Mouse (Mus musculus) erythroblast, embryonic 14.5 days (primary cell): Measurements from ENCODE around the gene Hoxc10. TPM values are rescaled to one million over a fixed set of nuclear protein-coding genes. Genes with fewer than 3 reads are reported as not detected.

Experiments used
- H3K27me3 ChIP-seq: 2 replicates; pipeline ENCODE4 v1.6.1; 2012; ENCODE audit warnings: inconsistent platforms; ENCODE audit not compliant: control insufficient read depth
- H3K36me3 ChIP-seq: 2 replicates; pipeline ENCODE4 v1.6.1; 2012; ENCODE audit warnings: mild to moderate bottlenecking, inconsistent platforms; ENCODE audit not compliant: control insufficient read depth
- H3K4me1 ChIP-seq: 2 replicates; pipeline ENCODE4 v1.6.1; 2012; ENCODE audit warnings: inconsistent platforms; ENCODE audit not compliant: control insufficient read depth
- H3K4me3 ChIP-seq: replicated peaks from 2 replicates; pipeline ENCODE3; 2012; ENCODE audit warnings: moderate library complexity, mild to moderate bottlenecking, inconsistent platforms
- H3K9me3 ChIP-seq: 2 replicates; pipeline ENCODE4 v1.6.1; 2012; ENCODE audit warnings: low read length, inconsistent platforms, mixed read lengths; ENCODE audit not compliant: control insufficient read depth
- GATA1 ChIP-seq: IDR thresholded peaks from 2 replicates; pipeline ENCODE4 v1.6.1; 2012; ENCODE audit warnings: low read length, inconsistent platforms, mixed read lengths
- TAL1 ChIP-seq: IDR thresholded peaks from 3 replicates; pipeline ENCODE4 v1.6.1; 2012; ENCODE audit warnings: low read length, inconsistent platforms, mixed read lengths
- polyA plus RNA-seq: library from polyadenylated mRNA; stranded (reverse); fragments of >175 nt; gene quantifications from 2 replicates; pipeline ENCODE4 v1.2.3, GENCODE M21; 2012

Hoxc10 gene
- polyA plus RNA-seq, 1 experiment = not detected

GRCm38 (mm10) chr15:103010847-103011555 lies 44.4 kb downstream of the Hoxc10 start:
- H3K4me3 ChIP-seq = no peak overlapping the region
- H3K4me1 ChIP-seq = no peaks in the 10 kb centered on the region

GRCm38 (mm10) chr15:103011928-103012486 lies 45.4 kb downstream of the Hoxc10 start:
- no peaks in the 10 kb centered on the region for H3K4me1 ChIP-seq
- no peak overlapping the region for H3K4me3 ChIP-seq
- H3K9me3 ChIP-seq = peaks cover 4% of the 10 kb centered on the region; the same call in 1 of the 2 replicates
- TF ChIP-seq GATA1 (no peak), TAL1 (no peak)
- H3K36me3 ChIP-seq = no peaks in the 10 kb centered on the region
- peaks cover 100% of the 10 kb centered on the region for H3K27me3 ChIP-seq

More at GRCm38 (mm10) chr15:103010847-103011555, 44.4 kb downstream of the Hoxc10 start:
- Histone ChIP-seq H3K36me3 (no peaks in the 10 kb centered on the region), H3K27me3 (peaks cover 100% of the 10 kb centered on the region), H3K9me3 (peaks cover 4% of the 10 kb centered on the region; the same call in 1 of the 2 replicates)
- TF ChIP-seq GATA1 (no peak), TAL1 (no peak)

- Histone ChIP-seq H3K9me3 (peaks cover 4% of the 10 kb centered on the region; the same call in 1 of the 2 replicates), H3K4me1 (no peaks in the 10 kb centered on the region), H3K4me3 (no peak overlapping the region), H3K36me3 (no peaks in the 10 kb centered on the region), H3K27me3 (peaks cover 100% of the 10 kb centered on the region)
- no peak for TF ChIP-seq GATA1
- TF ChIP-seq TAL1 = no peak
These were observed 46.8 kb downstream of the Hoxc10 start for GRCm38 (mm10) chr15:103013238-103013984.

- H3K4me1 ChIP-seq = no peaks in the 10 kb centered on the region
- peaks cover 4% of the 10 kb centered on the region; the same call in 1 of the 2 replicates for H3K9me3 ChIP-seq
- H3K4me3 ChIP-seq = no peak overlapping the region
- TF ChIP-seq GATA1 = no peak
- TF ChIP-seq TAL1 = no peak
- peaks cover 100% of the 10 kb centered on the region for H3K27me3 ChIP-seq
- H3K36me3 ChIP-seq = no peaks in the 10 kb centered on the region
These were observed 47.8 kb downstream of the Hoxc10 start for GRCm38 (mm10) chr15:103014166-103015008.

- no peak overlapping the region for H3K4me3 ChIP-seq
- TF ChIP-seq GATA1 (no peak), TAL1 (no peak)
- no peaks in the 10 kb centered on the region for H3K4me1 ChIP-seq
- H3K9me3 ChIP-seq = peaks cover 4% of the 10 kb centered on the region; the same call in 1 of the 2 replicates
- H3K36me3 ChIP-seq = no peaks in the 10 kb centered on the region
- peaks cover 100% of the 10 kb centered on the region for H3K27me3 ChIP-seq
These were observed 48.4 kb downstream of the Hoxc10 start for GRCm38 (mm10) chr15:103015009-103015399.

- H3K27me3 ChIP-seq = peaks cover 100% of the 10 kb centered on the region
- H3K4me3 ChIP-seq = no peak overlapping the region
- H3K36me3 ChIP-seq = no peaks in the 10 kb centered on the region
- TF ChIP-seq TAL1 (no peak), GATA1 (no peak)
- H3K4me1 ChIP-seq = no peaks in the 10 kb centered on the region
- H3K9me3 ChIP-seq = peaks cover 4% of the 10 kb centered on the region; the same call in 1 of the 2 replicates
These were observed 49.0 kb downstream of the Hoxc10 start for GRCm38 (mm10) chr15:103015406-103016166.

GRCm38 (mm10) chr15:103018636-103019035 lies 52.0 kb downstream of the Hoxc10 start, which contains the start of gene Hoxc4:
Gene Hoxc4 (plus strand): TSS chr15:103018934.
- Histone ChIP-seq H3K4me3 (no peak within 1 kb of the TSS), H3K27me3 (peaks cover 97% of the 10 kb centered on the region), H3K9me3 (peaks cover 4% of the 10 kb centered on the region; the same call in 1 of the 2 replicates), H3K36me3 (no peaks in the 10 kb centered on the region), H3K4me1 (no peaks in the 10 kb centered on the region)
- TF ChIP-seq TAL1 = no peak
- no peak for TF ChIP-seq GATA1
